Mouse (Mus musculus) embryo, embryonic 11.5 days (tissue): ENCODE measurements around the gene Bdh1.

ENCODE experiments used
- DNase-seq: peaks from one replicate; pipeline ENCODE4 v3.0.0-alpha.2; 2012; ENCODE audit warnings: low read depth, low spot score

Bdh1 gene

DNA sequence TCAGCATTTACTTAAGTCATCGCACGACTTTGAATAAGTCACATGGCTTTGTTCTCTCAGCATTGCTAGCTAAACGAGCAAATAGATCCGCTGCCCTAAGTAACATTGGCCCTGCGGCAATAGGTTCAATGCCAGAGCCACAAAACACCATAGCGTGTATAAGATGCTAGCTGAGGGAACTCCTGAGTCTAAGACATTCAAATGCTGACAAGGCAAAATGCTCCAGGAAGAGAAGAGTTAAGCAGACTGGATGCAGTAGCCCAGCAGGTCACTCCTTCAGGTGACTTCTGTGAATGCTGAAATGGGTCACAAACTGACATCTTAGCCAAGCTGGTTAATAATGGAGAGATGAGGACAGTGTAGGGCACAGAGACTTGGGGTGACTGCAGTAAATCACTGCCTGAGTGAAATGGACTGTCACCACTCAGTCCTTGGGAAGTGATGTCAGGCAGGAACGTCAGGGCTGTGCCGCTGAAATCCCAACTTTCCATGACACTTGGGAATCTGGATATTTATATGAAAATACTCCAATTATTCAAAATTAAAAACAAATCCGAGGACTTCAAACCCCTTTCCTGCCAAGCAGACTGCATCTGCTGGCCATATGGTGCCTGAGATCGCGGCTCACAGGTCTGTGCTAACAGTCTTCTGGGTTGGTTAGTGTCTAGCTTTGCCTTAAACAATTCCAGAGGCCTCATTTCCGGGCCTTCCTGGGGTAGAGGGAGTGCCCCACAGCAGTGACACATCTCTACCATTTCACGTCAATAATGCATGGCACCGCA lies 79.1 kb downstream of the Bdh1 start:
- DNase-seq, result no peak

DNA sequence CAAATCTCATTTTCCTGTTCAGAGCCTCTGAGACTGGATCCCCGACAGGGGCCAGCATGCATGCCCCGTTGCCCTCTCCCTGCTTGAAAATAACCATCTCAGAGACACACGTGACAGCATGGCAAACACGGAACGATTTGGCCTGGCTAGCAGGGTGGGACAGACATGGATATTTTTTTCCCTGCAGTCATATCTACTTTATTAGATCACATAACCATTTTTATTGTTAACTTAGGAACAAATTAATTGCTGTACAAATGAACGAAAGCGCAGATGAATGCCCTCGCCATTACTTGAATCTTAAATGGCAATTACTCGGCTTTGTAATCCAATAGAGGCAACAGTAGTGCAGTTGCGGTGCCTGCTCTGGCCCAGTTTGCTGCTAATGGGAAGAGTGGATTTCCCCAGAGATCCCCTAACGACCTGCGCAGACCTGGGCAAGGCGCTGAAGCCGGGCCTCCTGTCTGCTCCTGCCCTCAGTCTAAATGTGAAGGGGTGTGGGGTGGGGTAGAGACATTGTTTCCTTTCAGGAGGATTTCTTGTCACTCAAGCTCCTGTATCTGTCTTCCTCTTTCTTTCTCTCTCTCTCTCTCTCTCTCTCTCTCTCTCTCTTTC lies 79.8 kb downstream of the Bdh1 start:
- no peak for DNase-seq

DNA sequence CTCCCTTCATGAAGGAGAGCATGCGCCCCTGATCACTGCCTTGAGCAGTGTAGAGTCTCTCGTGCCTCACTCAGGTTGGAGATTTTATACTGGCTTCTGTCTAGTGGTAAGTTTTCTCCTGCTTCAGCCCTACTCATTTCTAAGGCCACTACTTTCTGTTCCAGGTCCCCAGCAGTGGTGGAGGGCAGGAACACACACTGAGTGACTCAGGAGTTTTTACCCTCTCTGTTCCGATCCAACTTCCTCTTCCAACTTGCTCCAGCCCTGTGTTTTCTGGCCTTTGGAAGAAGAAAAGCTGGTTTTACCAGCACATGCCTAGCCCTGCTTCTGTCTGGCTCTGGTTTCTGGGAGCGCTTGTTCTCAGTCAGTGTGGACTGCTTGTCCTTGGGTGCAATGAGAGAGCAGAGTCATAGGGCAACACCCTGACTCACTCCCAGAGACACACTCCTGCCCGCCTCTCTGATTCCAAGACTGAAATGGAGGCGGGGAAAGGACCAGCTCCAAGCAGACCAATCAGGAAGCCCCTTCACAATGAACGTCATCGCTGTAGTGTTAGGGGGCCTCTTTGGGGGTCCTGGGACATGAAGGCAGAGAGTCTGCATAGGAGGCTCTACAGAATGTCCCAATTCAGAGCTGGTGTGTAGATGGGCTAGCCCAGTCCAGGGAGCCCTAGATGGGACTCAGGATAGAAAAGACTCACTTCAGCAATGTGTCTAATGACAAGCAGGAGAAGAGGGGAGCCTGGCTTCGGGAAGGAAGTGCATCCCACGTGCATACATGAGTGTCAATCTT lies 84.8 kb downstream of the Bdh1 start:
- DNase-seq, result no peak

DNA sequence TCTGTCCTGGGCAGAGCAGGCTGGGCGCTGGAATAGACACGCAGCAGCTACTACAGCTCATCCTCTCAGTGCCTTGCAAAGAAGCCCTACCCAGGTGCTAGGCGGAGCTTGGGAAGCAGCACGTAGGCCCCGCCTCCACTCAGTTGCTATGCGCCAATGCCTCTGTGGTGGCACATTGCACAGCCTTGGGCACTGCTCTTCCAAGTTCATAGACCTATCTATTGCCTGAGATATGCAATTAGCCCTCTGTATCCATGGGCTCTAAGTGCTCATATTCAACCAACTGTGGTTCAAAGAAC lies 85.3 kb downstream of the Bdh1 start:
- no peak for DNase-seq

DNA sequence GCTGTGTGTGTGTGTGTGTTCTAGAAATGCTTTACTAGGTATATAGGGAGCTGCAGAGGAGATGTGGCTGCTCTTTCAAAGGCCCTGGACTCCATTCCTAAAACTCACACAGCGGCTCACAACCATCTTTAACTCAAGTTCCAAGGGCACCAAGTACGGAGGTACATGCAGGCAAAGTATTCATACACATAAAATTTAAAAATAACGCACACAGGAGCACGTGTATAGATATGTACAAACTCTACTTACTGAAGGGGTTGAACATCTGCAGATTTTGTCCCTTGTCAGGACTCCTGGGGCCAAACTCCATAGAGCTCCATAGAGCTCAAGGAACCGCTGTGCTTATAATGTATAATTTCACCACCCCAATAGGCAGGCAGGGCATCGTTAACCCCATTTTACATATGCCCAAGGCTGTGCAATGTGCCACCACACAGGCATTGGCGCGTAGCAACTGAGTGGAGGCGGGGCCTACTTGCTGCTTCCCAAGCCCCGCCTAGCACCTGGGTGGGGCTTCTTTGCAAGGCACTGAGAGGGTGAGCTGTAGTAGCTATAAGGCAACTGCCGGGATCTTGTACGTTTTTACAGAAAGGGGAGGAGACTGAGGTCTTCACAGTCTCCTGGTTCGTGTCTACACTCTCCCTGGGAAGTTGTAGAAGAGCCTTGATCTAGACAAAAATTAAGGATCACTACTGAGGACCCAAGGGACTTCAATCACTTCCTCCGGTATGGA lies 85.9 kb downstream of the Bdh1 start:
- DNase-seq, result peak; percentile 45
